Mouse (Mus musculus) ovary, postnatal 10 days (tissue): ENCODE data around the gene Hmgn1.
"Not testable (repeated sequence)": the region's sequence is repeated elsewhere in the genome, so short reads cannot be mapped to it uniquely, and the experiment has no call there.

Source experiments
- DNase-seq: peaks from one replicate; pipeline ENCODE4 v3.0.0; 2022; ENCODE audit warnings: low spot score

The Hmgn1 gene

DNA sequence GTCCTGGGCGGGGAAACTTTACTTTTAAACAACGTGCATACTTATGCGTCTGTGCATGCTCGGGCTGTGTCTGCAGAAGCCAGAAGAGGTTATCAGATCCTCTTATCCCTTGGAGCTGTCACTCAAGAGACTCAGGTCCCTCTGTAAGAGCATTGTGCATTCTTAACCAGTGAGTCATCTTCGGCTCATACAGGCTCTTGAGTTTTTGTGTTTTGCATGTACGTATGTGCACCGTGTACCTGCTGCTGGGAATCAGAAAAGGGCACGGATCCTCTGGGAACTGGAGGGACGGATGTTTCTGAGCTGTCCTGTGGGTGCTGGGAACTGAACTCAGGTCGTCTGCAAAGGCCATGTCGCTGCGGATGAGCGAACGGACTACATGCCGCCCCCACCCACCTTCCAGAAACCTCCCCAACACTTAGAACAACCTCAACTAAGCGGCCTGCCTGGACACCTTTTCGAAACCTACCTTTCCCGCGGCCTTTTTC, 801 bp downstream of the Hmgn1 start:
- DNase-seq: no peak

DNA sequence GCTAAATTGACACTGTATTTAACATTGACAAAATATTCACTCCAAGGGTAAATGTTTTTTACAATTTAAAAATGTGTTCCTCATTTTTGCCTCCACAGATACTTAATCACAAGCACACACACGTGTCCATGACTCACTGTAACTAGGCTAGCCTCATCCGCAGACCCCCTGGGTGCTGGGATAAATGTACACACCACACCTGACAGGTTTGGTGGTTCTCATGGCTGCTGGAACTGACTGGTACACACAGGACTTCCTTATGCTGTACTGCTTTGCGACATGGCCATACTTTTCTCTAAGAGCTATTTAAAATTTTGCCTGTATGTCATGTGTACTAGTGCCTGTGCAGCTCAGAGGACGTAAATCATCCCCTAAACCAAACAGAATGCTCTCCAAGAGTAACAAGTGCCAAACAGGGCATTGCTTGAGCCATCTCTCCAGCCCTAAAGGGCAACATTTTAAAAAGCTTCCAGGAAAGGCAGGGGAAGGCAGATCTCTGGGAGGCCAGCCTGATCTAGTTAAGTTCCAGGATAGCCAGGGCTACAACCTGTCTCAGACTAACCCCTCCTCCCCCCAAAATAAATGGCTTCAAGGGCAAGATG, 7.4 kb downstream of the Hmgn1 start:
- DNase-seq: no peak

DNA sequence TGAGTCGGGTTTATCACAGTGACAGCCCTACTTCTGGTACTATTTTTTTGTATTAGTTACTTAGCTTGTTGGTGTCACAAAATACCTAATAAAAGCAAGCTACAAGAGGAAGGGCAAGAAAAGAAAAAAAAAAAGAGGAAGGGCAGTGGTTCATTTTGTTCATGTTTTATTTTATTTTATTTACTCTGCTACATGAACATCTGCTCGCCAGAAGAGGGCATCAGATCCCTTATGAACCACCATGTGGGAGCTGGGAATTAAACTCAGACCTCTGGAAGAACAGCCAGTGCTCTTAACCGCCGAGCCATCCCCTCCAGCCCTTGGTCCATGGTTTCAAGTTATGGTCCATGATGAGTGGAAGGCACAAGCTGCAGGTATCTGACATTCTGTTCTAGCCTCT, 12.8 kb downstream of the Hmgn1 start:
- no peak for DNase-seq

DNA sequence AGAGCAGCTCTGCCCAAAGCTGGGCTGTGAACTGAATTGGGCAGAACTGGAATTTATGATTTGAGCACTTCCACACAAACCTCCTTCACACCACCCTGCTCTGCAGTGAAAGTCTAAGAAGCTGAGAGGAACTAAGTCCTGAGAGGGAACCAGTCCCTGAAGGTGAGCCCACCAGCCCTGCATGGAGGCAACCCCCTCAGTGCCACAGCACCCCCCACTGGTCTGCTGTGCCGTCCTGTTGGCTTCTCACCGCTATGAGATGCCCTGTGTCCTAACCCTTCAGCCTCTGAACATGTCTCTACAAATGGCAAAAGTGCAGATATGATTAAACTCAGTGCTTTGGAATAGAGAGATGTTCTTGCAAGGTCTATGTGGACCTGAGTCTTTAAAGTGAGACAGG, 14.8 kb downstream of the Hmgn1 start:
- DNase-seq: no peak

DNA sequence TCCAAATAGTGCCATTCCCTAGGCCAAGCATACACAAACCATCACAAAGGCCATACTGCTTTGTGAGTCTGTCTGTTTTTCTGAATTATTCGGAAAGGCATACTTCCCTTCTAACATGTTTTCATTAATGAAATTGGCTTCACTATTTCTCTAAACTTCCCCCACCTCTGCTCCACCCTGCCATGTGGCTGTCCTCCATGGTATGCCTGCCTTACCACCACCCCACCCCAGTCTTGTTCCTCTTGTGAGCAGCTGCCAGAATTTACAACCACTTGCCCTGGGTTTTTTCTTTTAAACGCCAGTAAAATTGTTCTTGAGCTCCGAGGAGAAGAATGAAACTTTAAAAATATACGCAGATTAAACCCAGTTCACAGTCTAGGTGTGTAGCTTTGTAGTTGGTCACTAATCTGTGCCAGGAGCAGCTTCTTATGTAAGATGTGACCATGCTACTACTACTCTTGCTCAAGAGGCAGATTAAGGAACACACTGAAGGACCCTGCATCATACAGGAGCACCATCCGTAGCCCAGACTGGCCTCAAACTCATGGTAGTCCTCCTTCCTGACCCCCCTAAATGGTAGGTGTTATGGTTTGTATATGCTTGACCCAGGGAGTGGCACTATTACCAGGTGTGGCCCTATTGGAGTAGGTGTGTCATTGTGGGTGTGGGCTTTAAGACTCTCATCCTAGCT, 16.7 kb downstream of the Hmgn1 start:
- DNase-seq: no peak

DNA sequence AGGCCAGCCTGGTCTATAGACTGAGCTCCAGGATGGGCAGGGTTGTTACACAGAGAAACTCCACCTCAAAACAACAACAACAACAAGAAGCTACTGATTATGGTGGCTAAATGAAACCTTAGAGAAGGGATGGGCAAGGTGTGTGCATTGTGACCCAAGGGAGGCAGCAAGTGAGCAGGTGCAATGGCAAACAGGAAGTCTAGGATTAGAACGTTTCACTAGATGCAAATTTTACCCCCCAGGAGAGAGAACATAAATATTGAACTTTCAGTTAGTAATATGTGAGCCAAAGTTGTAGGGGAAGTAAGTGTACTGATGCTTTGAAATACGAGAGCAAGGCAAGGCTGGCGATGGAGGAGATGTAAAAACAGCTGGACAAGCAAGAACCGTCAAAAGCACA, 17.9 kb downstream of the Hmgn1 start:
- no peak for DNase-seq

DNA sequence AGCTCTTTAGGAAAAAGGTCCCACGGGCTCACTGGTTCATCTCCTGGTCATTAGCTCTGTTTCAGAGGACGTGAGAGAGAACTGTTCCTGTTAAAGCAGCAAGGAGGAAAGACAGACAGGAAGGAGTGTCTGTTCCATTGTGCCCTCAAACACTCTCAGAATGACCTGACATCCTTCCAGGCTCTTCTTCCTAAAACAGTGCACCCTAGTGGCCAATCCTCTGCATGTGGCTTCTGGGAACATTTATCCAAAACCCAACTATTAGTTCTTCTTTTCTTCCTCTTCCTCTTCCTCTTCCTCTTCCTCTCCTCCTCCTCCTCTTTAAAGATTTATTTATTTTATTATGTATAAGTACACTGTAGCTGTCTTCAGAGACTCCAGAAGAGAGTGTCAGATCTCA, 24.5 kb downstream of the Hmgn1 start:
- DNase-seq: no peak

DNA sequence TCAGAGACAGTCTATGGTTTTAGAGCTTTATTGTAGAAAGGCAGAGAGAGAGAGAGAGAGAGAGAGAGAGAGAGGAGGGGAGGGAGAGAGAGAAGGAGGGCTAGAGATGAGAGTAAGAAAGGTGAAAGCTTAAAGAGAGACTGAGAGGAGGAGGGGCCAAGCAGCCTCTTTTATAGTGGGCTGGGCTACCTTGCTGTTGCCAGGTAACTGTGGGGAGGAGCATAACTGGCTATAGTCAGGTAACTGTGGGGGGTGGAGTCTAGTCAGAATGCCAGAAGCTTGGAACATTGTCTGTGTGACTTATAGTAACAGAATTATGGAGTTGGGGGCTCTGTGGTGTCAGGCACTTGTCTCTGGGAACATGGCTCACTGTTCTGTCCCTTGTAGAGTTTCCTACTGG, 29.7 kb downstream of the Hmgn1 start:
- not testable (repeated sequence) for DNase-seq

DNA sequence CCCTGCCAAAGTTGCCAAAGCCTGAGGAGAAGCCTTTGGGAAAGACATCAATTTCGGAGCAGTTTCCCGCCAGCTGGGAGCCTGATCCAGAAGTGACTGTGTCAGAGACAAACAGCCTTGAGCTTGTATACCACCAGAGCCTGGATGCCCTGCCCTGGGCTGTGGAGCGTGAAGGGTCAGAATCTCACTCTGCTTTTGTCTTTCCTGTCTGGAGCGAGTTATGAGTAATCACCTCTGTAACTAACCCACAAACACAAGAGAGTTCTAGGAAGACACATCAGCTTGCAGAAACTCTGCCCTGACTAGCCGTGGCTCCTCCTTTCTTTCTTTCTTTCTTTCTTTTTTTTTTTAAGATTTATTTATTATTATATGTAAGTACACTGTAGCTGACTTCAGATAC, 31.6 kb downstream of the Hmgn1 start:
- DNase-seq: no peak

DNA sequence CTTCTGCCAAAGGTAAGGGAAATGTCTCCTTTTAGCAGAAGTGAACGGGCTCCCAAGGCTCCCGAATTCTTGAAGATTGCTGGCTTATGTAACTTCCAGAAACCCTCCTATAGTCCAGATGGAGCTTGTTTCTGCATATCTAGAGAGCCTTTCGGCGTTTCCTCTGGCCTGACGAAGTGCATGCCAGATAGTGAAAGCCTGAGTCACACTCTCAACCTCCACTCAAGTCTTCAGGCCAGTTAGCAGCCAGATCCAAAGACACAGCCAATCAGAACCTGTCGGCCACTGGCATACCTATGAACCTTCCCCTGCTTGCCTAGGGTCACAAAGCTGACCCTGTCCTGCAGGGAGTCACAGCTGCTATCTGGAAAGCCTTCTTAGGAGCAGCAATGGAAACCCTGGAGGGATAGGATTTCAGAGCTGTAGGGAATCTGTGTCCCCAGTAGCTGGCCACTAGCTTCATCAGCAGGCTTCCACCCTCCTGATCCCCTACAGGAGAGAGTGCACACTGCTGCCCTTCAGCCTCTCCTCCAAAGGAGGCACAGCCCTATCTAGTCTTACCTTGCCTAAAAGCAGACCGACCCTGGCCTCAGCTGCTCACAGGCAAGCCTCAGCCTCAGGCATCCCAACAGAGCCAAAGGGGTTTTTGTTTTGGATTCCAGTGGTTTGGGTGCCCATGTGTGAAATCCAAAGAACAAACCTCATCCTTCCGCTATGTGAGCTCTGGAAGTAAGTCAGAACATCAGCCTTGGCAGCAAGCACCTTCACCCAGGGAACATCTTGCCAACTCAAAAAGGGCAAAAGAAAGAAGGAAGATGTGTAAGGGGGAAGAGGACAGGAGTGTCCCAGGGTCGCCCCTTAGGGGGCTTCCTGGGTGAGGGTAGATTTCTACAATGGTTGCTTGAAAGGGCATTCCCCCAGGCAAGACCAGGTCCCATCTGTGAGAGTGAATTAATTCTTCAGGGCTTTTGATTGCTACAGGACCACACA, 35.7 kb downstream of the Hmgn1 start:
- DNase-seq: no peak

DNA sequence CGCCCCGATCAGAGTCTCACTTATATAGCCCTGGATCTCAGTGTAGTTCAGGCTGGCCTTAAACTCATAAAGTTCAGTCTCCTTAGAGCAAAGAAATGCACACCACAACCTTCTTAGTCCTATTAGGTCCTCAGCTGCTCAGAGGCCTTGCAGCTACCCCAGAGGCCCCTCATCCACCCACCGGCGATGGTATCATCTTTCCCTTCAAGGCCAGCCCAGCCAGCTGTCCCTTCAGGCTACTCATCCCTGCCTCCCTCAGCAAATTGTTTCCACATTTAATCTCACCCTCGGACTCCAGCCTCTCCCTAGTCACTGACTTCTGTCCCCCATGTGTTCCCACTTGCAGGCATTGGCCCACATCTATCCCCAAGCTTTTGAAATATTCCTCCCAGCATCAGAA, 39.4 kb downstream of the Hmgn1 start:
- no peak for DNase-seq

DNA sequence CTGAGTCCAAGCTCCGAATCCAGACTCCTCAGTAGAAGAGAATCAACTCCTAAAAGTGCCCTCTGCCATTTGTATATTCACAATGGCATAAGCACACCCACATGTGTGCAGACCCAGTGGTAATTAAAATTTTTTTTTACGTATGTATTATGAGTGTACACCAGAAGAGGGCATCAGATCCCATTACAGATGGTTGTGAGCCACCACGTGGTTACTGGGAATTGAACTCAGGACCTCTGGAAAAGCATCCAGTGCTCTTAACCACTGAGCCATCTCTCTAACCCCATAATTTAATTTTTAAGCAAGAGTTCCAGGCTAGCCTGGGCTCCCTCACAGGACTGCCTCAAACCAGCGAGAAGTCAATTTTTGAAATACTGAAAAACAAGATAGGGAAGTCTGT, 40.1 kb downstream of the Hmgn1 start:
- DNase-seq: no peak

DNA sequence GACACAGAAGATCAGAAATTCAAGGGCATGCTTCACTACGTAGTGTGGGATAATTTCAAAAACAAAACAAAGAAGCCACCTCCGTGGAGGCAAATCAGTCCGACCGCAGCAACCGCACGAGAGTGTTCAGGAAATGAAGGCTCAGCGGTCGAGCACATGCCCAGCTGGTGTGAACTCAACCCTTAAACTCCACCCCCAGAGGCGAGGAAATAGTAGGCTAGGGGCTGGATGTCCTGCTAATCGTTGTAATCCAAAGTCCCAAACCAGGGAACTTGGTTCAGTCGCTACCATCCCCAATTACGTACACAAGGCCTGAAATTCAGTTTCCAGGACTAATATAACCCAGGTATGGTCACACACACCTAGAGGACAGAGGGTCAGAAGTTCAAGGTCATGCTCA, 40.5 kb downstream of the Hmgn1 start:
- DNase-seq: no peak

DNA sequence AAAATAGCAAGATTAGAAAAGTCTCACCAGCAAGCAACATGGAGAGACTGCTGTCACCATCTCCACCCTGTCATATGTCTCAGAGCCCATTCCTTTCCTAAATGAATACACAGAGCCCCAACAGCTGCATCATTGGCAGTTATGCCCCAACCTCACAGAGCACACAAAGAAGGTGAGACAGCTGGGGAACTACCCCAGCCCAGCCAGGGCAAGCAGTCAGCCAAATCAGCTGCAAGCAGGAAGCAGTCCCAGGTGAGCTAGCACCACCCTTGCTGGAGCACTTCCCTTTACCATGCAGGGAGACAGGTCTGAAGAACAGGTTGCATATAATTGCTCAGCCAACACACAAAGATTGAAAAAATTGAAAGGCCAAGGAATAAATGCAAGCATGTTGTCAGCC, 41.9 kb downstream of the Hmgn1 start:
- no peak for DNase-seq

DNA sequence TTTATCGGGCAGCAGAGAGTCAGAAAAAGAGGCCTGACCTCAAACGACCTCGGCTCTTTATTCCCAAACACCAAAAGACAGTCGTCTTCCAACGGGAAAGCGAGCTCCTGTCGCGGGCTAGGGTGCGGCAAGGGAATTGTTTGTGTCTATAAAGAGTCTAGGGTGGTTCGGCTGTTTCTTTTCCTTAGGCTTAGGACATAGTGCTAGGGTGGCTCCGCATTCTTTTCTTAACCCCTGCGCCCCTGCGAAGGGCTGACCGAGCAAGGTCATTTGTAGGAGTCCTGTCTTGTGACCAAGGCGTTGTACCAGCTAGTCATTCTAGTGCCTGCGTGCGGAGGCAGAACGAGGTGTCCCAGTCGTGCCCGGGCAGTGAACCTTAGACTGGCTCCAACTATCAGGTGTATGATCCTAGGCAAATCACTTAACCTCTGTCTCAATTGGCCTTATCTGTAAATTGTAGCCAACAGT, 44.3 kb downstream of the Hmgn1 start:
- DNase-seq: no peak

DNA sequence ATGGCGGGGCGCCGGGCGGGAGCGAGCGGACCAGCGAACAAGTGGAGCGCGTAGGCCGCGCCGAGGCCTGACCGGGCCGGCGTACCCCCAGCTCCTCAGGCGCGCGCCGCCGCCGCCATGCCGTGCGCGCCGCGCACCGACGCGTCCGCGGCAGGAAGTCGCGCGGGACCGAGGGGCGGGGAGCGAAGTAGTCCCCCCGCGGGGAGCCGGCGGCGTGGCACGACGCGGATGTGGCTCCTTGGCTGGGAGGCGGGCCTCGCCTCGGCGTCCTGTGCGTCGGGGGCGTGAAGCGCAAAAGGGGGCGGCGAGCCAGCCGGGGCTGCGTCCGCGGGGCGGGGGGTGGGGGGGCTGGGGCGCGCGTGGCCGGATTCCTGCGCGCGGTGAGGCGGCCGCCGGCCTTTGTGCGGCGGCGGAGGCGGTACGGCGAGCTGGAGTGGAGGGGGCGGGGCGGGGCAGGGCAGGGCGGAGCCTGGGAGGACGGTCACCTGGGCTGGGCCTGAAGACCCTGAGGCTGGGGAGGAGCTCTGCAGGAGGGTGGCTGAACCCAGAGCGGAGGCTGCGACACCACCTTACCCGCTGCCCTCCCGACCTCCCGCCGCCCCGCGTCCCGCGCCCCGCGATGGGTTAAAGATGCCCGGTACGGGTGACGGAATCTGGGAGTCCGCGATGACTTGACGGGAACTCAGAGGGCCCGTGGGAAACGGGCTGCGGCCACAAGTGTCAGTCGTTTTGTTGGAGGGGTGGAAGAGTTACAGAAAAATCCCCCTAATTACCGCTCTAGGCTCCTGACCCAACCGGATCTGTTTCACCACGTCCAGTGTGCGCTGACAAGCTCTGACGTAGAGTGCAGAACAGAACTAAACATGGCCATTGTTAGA, 45.0 kb downstream of the Hmgn1 start, which contains the start of gene Brwd1:
TSS of gene Brwd1 (minus strand) at position 226 of the 878 bp plus-strand sequence.
- DNase-seq: peak; percentile 79

DNA sequence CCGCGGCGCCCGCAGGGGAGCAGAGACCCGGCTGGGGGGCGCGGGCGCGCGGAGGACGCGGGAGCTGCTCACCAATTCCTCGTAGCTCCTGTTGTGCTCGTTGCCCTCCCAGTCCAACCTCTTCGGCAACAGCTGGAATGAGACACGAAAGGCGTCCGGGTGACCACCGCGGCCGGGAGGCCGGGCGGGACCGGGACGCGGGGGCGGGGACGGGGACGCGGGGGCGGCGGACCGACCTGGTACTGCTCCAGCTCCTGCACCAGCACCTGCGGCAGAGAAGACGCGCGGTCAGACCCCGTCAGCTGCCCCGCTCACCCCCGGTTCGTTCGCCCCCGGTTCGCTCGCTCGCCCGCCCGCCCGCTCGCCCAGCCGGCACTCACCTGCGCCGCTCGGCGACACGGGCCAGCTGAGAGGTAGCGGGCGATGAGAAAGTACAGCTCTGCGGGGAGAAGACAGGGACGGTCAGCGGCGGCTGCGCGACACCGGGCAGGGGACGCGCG, 45.7 kb downstream of the Hmgn1 start:
- no peak for DNase-seq

DNA sequence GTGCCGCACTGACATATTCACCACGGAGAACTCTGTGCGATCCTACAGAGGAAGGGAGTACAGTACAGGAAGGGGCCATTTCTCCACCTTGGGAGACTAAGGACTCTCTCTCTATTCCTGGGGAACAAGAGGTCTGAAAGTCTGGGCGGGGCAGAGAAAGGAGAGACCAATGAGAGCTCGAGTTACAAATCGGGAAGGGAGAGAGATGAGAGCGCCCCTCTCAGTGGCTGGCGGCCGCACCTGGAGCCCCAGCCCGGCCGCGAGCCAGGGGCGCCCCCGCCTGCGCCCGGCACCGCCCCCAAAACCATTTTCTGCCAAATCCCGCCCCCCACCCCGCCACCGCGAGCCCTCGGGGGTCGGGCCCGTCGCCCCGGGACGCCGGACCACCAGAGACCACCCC, 46.2 kb downstream of the Hmgn1 start:
- peak; percentile 82 for DNase-seq

DNA sequence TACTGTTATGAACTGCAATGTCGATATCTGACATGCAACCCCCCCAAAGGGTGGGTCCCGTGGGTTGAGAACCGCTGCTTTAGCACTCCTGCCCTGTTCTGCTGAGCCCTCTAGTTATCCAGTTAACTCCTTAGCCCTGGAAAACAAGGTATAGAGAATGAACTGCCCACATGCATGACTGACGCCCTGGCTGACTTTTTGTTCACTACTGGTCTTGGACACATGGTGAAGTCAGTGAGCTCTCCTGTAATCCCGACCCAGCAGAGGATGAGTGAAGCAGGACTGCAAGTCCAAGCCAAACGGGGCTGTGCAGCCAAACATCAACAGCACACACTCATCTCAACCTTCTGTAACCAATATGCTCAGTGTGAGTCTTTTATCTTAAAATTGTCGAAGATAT, 47.0 kb downstream of the Hmgn1 start:
- DNase-seq: no peak
